Mouse (Mus musculus): ENCODE measurements around the gene Kifc5b.

GRCm38 (mm10) chr17:26884995-26885926 is 31.6 kb upstream of the Kifc5b start:
- no peak; the same call in 1 of the 2 replicates for TF ChIP-seq CTCF (IDR thresholded peaks at IDR 0.05; ENCODE audit: low read depth, low read length)
- TF ChIP-seq POLR2A (IDR thresholded peaks at IDR 0.05; ENCODE audit: borderline replicate concordance, low read depth, low read length) = no peak
